Mouse (Mus musculus) forebrain, embryonic 13.5 days (tissue): ENCODE data around the gene Mybbp1a. TPM values are rescaled to one million over a fixed set of nuclear protein-coding genes. Genes with fewer than 3 reads are reported as not detected.

Source experiments
- ATAC-seq: fragments of 200-750 bp; cut with Nextera tagmentation; 2 replicates; pipeline ENCODE4 v1.8.0; 2017
- H3K27ac ChIP-seq: fragments of 300-500 bp; sonication (generic); 2 replicates; pipeline ENCODE4 v1.5.1; 2015; ENCODE audit warnings: inconsistent platforms, mild to moderate bottlenecking, moderate library complexity
- H3K27me3 ChIP-seq: fragments of 300-500 bp; sonication (generic); 2 replicates; pipeline ENCODE4 v1.6.1; 2015; ENCODE audit warnings: mild to moderate bottlenecking, inconsistent platforms
- H3K36me3 ChIP-seq: fragments of 300-500 bp; sonication (generic); 2 replicates; pipeline ENCODE4 v1.6.1; 2015; ENCODE audit warnings: mild to moderate bottlenecking, inconsistent platforms; ENCODE audit not compliant: poor library complexity, severe bottlenecking
- H3K4me1 ChIP-seq: fragments of 300-500 bp; sonication (generic); 2 replicates; pipeline ENCODE4 v1.6.1; 2015; ENCODE audit warnings: inconsistent platforms
- H3K4me2 ChIP-seq: fragments of 300-500 bp; sonication (generic); 2 replicates; pipeline ENCODE4 v1.6.1; 2015; ENCODE audit warnings: inconsistent platforms, mild to moderate bottlenecking, moderate library complexity
- H3K4me3 ChIP-seq: fragments of 300-500 bp; sonication (generic); 2 replicates; pipeline ENCODE4 v1.5.1; 2015; ENCODE audit warnings: mild to moderate bottlenecking, inconsistent platforms
- H3K9ac ChIP-seq: fragments of 300-500 bp; sonication (generic); 2 replicates; pipeline ENCODE4 v1.6.1; 2015; ENCODE audit warnings: mild to moderate bottlenecking, inconsistent platforms
- H3K9me3 ChIP-seq: fragments of 300-500 bp; sonication (generic); replicated peaks from 2 replicates; pipeline ENCODE4 v1.6.1; 2016; ENCODE audit warnings: inconsistent platforms
- WGBS: fragments of 180-500 bp; shearing (Covaris S2); methylation state at CpG from one replicate; pipeline ENCODE4 v1.1.7; 2015; 5-methylcytosine and 5-hydroxymethylcytosine counted together
- polyA plus RNA-seq: library from polyadenylated mRNA; unstranded; fragments of >200 nt; fragmentation: Nextera tagmentation; extraction: Ambion mirVana; gene quantifications from 2 replicates; pipeline ENCODE4 v1.2.1, GENCODE M21; 2015

The Mybbp1a gene
- polyA plus RNA-seq, 1 experiment from 2014 or later: 111 TPM

DNA sequence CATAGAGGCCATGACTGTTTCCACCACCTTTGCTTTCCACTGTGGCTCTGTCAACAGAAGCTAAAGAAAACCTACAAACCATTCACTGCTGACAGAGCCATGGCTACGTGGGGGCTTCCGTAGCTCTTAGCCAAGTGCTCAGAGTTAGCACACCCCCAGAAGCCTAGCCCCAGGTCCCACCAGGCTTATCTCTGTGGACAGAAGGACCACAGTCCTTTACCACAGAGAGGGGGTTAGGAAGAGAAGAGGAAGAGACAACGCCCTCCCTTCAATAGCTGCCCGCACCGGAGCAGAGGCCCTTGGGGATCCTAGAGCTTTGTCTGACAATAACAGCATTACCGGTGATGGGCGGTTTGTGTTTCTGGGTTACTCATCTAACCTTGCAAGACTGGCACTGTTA, 34.3 kb downstream of the Mybbp1a start:
- Histone ChIP-seq H3K27ac (no peak overlapping the region), H3K4me3 (no peak overlapping the region), H3K36me3 (peaks cover 4% of the 10 kb centered on the region; the same call in 1 of the 2 replicates), H3K4me2 (no peak overlapping the region), H3K9me3 (no peaks in the 10 kb centered on the region), H3K9ac (no peak overlapping the region), H3K27me3 (no peaks in the 10 kb centered on the region), H3K4me1 (no peaks in the 10 kb centered on the region)
- ATAC-seq: no peak
- WGBS: 90% methylated on average over 7 of the region's 7 CpGs

DNA sequence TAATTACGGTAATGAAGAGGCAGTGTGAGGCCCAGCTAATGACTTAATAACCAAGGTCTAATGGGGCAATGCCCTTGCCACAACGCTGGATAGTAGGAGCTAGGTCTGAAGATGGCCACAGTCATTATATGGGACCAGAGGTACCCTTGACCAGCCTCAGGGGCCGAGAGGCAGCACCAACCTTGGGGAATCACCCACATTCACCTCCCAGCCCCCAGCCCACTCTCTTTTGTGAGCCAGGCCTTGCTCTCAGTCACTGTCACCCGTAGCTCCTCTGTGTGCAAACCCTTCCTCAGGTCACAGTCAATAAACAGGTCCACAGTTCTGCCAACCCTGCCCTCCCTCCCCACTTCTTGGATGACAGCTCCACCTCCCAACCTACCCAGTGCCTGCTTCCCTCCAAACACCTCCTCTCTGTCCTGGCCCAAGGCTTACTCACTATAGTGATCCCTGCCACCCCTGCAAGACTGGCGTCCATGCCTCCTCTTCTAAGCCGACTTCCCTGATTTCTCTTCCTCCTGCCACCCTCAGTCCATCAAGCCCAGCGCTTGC, 35.0 kb downstream of the Mybbp1a start:
- Histone ChIP-seq H3K36me3 (peaks cover 4% of the 10 kb centered on the region; the same call in 1 of the 2 replicates), H3K4me3 (no peak overlapping the region), H3K4me1 (no peaks in the 10 kb centered on the region), H3K9me3 (no peaks in the 10 kb centered on the region), H3K27me3 (no peaks in the 10 kb centered on the region), H3K27ac (no peak overlapping the region), H3K4me2 (no peak overlapping the region), H3K9ac (no peak overlapping the region)
- no peak for ATAC-seq
- WGBS: 84% methylated on average over 7 of the region's 7 CpGs

DNA sequence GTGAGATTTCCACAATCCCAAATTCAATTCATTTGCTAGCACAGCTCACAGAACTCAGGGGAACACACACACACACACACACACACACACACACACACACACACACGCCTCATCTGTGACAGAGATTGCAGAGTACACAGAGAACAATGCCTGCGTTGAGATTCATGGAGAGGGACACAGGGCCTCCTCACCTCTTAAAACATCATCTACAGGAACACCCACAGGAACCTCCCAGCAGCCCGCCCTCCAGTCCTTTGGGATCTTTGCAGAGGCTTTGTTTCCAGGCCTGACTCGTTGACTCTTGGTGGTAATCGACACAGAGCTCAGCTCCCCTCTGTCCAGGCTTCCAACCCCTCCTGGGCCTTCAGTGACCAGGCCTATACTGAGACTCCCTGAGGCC, 36.0 kb downstream of the Mybbp1a start:
- no peak overlapping the region for H3K4me2 ChIP-seq
- 42% methylated on average over 5 of the region's 5 CpGs for WGBS
- H3K4me1 ChIP-seq: no peaks in the 10 kb centered on the region
- no peak overlapping the region for H3K4me3 ChIP-seq
- H3K9me3 ChIP-seq: no peaks in the 10 kb centered on the region
- ATAC-seq: no peak
- no peaks in the 10 kb centered on the region for H3K27me3 ChIP-seq
- H3K36me3 ChIP-seq: peaks cover 3% of the 10 kb centered on the region; the same call in 1 of the 2 replicates
- H3K27ac ChIP-seq: no peak overlapping the region
- H3K9ac ChIP-seq: no peak overlapping the region

DNA sequence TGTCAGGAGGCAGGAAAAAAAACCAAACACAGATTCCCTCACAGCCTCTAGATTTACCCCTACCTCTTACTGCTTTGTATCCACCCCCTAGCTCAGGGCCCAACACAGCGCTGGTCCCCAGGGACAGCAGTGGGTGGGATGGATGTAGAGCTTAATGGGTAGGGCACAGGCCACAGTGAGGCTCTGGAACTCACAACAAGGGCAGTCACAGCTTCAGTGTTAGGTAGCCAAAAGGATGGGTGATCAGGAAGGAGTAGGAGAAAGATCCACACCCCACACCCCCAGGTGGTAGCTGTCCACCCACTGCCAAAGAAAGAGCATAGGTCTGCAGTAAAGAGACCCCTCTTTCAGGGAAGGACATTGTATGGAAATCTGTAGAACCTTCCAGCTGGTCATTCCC, 36.5 kb downstream of the Mybbp1a start:
- ATAC-seq: no peak
- WGBS: 89% methylated on average over 1 of the region's 1 CpGs
- Histone ChIP-seq H3K4me3 (no peak overlapping the region), H3K9me3 (no peaks in the 10 kb centered on the region), H3K9ac (no peak overlapping the region), H3K27me3 (no peaks in the 10 kb centered on the region), H3K36me3 (no peaks in the 10 kb centered on the region; the same call in 1 of the 2 replicates), H3K27ac (no peak overlapping the region), H3K4me2 (no peak overlapping the region), H3K4me1 (no peaks in the 10 kb centered on the region)

DNA sequence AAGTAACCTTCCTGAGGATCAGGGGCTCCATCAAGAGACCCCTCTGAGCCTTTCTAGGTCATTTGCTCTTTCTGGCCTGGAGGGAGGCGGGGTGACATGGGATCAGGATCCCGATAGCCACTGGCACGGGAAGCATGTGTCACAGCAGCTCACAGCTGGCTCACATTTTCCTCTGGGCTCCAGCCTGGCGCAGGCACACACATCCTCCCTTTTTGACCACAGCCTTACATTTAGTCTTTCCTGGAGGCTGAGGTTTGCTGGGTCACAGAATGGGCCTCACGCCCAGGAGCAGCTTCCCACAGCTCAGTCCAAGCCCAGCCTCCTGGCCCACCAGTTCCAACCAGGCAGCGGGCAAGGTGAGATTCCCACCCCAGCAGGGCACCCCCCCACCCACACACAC, 37.1 kb downstream of the Mybbp1a start:
- whole genome bisulfite sequencing: 83% methylated on average over 5 of the region's 6 CpGs
- Histone ChIP-seq H3K36me3 (no peaks in the 10 kb centered on the region; the same call in 1 of the 2 replicates), H3K4me2 (no peak overlapping the region), H3K27me3 (no peaks in the 10 kb centered on the region), H3K4me1 (no peaks in the 10 kb centered on the region), H3K4me3 (no peak overlapping the region), H3K9me3 (no peaks in the 10 kb centered on the region), H3K9ac (no peak overlapping the region), H3K27ac (no peak overlapping the region)
- no peak for ATAC-seq

DNA sequence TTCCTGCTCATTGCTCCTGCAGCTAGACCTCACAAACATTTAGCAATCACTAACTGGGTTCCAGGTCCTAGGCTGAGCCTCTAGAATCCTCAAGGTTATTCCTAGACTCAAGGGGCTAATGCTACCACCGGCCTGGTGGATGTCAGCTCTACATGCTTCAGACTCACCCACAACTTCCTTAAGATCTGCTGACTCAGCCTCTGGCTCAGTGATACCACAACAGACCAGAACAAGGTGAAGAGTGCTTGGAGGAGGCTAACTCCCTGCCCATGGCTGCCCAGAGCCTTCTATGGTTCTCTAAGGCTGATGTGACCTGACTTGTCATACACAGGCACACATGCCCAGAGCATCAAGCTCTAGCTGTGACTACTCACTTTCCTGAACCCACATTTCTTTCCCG, 38.3 kb downstream of the Mybbp1a start:
- ATAC-seq: no peak
- H3K27me3 ChIP-seq: no peaks in the 10 kb centered on the region
- no peak overlapping the region for H3K9ac ChIP-seq
- no peak overlapping the region for H3K4me2 ChIP-seq
- no peak overlapping the region for H3K4me3 ChIP-seq
- H3K27ac ChIP-seq: no peak overlapping the region
- H3K9me3 ChIP-seq: no peaks in the 10 kb centered on the region
- no peaks in the 10 kb centered on the region for H3K4me1 ChIP-seq
- 87% methylated on average over 2 of the region's 2 CpGs for WGBS
- H3K36me3 ChIP-seq: no peaks in the 10 kb centered on the region

DNA sequence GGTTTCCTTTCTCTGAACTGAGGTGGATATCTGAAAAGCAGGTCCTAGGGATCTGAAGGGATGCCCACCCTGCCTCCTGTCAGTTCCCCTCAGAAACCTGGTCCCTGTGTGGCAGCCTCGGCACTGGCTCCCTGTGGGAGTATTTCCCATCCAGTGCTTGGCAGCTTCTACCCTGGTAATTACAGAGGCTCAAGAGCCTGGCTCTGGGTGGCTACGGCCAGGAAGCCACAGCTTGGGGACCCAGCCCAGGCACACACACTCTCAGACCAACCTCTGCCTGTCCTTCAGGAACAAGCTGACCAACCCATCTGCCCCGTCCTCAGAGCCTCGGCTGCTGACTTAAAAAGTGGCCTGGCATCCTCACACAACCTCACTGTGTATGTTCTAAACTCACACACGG, 40.2 kb downstream of the Mybbp1a start:
- Histone ChIP-seq H3K9ac (no peak overlapping the region), H3K27me3 (no peaks in the 10 kb centered on the region), H3K9me3 (no peaks in the 10 kb centered on the region), H3K36me3 (no peaks in the 10 kb centered on the region), H3K27ac (no peak overlapping the region), H3K4me2 (no peak overlapping the region), H3K4me1 (peaks cover 12% of the 10 kb centered on the region), H3K4me3 (no peak overlapping the region)
- WGBS: 78% methylated on average over 5 of the region's 5 CpGs
- ATAC-seq: no peak

DNA sequence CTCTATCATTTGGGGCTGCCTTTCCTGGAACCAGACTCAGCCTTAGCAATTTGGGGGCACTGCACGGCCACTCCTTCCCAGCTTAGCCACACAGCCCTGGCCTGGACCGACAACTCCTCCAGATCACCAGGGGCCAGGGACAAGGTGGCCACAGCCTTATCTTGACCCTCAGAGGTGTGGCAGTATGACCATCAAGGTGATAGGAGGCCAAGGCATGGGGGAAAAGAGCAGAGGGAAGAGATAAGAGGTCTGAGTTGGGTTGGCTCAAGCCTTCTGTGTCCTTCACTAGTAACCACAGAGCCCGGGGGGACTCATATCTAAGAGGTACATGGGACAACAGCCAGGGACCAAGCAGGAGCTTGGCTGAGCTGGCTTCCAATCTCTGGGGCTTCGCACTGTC, 40.8 kb downstream of the Mybbp1a start:
- 86% methylated on average over 4 of the region's 4 CpGs for WGBS
- Histone ChIP-seq H3K4me3 (no peak overlapping the region), H3K9ac (no peak overlapping the region), H3K27ac (no peak overlapping the region), H3K4me2 (no peak overlapping the region), H3K36me3 (no peaks in the 10 kb centered on the region), H3K4me1 (peaks cover 13% of the 10 kb centered on the region), H3K27me3 (peaks cover 1% of the 10 kb centered on the region; the same call in 1 of the 2 replicates), H3K9me3 (no peaks in the 10 kb centered on the region)
- ATAC-seq: no peak

DNA sequence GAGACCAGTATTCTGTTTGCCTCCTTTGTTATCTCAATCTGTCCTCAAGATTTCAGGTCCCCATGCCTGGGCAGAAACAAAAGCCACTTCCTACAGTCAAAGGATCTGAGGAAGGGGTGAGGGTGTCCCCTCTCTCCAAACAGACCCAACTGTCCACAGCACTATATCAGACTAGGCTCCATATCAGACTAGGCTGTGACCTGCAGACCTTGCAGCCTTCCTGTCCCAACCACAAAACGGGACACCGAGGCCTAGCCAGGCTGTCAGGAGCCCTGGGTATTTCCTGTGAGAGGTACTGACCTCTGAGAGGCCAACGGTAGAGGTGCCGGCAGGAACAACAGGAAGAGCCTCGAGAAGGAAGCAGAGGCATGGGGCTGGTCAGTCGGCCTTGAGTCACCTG, 43.4 kb downstream of the Mybbp1a start:
- Histone ChIP-seq H3K9ac (no peak overlapping the region), H3K27me3 (peaks cover 25% of the 10 kb centered on the region), H3K4me2 (no peak overlapping the region), H3K36me3 (no peaks in the 10 kb centered on the region), H3K27ac (no peak overlapping the region), H3K4me3 (no peak overlapping the region), H3K9me3 (no peaks in the 10 kb centered on the region), H3K4me1 (peaks cover 34% of the 10 kb centered on the region)
- WGBS: 73% methylated on average over 6 of the region's 6 CpGs
- ATAC-seq: no peak

DNA sequence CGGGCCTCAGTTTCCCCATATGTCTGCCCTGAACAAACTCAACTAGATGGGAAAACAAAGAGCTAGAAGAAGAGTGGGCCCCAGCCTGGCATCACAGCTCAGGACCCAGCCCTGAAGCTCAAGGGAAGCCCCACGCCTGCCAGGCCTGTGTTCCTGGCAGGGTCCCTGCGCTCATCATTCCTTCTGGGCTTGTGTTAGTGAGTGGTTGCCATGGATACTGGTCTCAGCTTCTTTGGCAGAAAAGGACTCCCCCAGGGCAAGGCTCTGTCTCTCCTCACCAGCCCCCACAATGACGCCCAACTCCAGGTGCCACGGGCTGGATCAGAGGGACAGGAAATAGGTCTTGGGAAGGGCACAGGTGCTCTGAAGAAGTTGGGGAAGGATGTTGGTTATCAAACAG, 44.0 kb downstream of the Mybbp1a start:
- Histone ChIP-seq H3K4me3 (no peak overlapping the region), H3K36me3 (no peaks in the 10 kb centered on the region), H3K4me2 (no peak overlapping the region), H3K9me3 (no peaks in the 10 kb centered on the region), H3K9ac (no peak overlapping the region), H3K4me1 (peaks cover 37% of the 10 kb centered on the region), H3K27ac (peak overlapping the region; percentile 40; the same call in 1 of the 2 replicates), H3K27me3 (peaks cover 25% of the 10 kb centered on the region)
- no peak for ATAC-seq
- WGBS: 44% methylated on average over 5 of the region's 5 CpGs

DNA sequence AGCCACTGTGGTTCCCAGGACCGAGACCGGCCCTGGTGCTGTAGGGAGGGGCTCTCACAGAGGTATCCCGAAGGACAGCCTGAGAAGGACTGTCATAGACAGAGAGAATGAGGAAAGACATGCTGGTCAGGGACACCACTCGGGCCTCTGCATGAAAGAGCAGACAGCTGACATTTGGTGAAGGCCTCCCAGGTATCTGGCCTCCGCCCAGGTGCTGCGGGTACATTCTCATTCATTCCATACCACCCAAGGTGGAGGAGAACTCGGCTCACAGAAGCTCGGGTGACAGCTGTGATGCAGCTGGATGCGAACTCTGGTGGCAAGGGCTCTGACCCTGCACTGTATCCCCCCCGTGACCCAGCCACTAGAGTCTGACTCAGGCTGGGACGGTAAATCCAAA, 44.8 kb downstream of the Mybbp1a start:
- no peaks in the 10 kb centered on the region for H3K36me3 ChIP-seq
- peaks cover 30% of the 10 kb centered on the region for H3K27me3 ChIP-seq
- H3K9me3 ChIP-seq: no peaks in the 10 kb centered on the region
- WGBS: 70% methylated on average over 11 of the region's 11 CpGs
- no peak overlapping the region for H3K4me2 ChIP-seq
- ATAC-seq: no peak
- peaks cover 37% of the 10 kb centered on the region for H3K4me1 ChIP-seq
- H3K27ac ChIP-seq: no peak overlapping the region
- H3K4me3 ChIP-seq: no peak overlapping the region
- H3K9ac ChIP-seq: no peak overlapping the region

DNA sequence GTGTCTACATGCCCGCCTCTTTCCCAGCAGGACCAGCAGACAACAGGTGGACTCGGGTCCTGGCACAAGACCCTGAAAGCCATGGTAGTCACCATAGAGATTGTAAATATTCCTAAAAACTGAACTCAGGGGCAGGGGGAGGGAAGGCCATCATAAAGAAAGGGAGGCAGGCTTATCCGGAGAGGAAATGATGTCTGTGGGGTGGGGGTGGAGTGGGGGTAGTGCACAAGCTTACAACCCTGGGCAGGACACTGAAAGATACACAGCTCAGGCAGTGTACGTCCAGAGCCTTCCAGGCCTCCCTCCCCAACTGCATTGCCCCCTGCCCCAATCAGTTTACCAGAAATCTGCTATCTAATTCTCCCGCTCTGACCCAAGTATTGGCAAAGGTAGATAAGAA, 46.0 kb downstream of the Mybbp1a start:
- ATAC-seq: no peak
- 64% methylated on average over 5 of the region's 5 CpGs for WGBS
- Histone ChIP-seq H3K9me3 (no peaks in the 10 kb centered on the region), H3K9ac (no peak overlapping the region), H3K4me3 (peak overlapping the region; percentile 64; the same call in 1 of the 2 replicates), H3K4me1 (peaks cover 37% of the 10 kb centered on the region), H3K36me3 (no peaks in the 10 kb centered on the region), H3K4me2 (peak overlapping the region; percentile 89), H3K27me3 (peaks cover 33% of the 10 kb centered on the region), H3K27ac (no peak overlapping the region)

DNA sequence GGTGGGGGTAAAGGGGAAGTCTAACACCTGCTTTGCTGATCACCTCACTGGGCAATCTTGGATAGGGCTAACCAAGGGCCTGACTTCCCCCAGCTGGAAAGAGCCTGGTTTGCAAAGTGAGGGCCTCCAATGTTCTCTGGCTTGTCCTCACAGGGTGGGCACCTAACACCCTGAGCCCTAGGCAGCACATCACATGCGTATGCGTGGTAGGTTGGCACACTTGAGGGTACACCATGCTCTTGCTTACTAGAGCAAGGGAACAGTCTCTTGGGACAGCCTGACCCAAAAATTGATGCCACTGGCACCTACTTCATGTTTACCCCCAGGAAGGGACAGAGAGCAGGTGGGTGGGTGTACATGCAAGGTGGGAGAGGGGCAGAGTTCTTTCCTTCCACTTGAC, 46.6 kb downstream of the Mybbp1a start:
- H3K4me2 ChIP-seq: peak overlapping the region; percentile 89
- H3K27ac ChIP-seq: no peak overlapping the region
- WGBS: 98% methylated on average over 2 of the region's 2 CpGs
- peaks cover 37% of the 10 kb centered on the region for H3K4me1 ChIP-seq
- no peak overlapping the region; the same call in 1 of the 2 replicates for H3K9ac ChIP-seq
- peak overlapping the region; percentile 64 for H3K4me3 ChIP-seq
- no peaks in the 10 kb centered on the region for H3K9me3 ChIP-seq
- no peak for ATAC-seq
- no peaks in the 10 kb centered on the region for H3K36me3 ChIP-seq
- H3K27me3 ChIP-seq: peaks cover 37% of the 10 kb centered on the region
